Comparison of ENCODE assay signal across 12 mouse cellular contexts in the genomic region with DNA sequence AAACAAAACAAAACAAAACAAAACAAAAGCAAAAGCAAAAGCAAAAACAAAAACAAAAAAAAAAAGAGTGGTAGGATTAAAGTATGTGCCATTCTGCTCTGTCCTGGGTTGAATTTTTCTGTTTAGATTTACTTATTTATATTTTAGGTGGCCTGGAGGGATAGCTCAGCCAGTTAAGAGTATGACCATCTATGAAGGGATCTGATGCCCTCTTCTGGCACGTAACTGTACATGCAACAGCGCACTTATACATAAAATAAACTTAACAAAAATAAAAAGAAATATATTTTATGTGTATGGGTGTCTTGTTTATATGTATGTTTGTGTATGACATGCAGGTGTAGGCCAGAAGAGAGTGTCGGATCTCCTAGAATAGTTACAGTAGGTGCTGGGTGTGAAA. TPM values are rescaled to one million over a fixed set of nuclear protein-coding genes. Genes with fewer than 3 reads are reported as not detected.
A peak's percentile ranks its signal among the peaks of the same experiment; 100 is the strongest.
DNase-seq lines count a peak whose midpoint lies in the region; ATAC-seq and TF ChIP-seq lines count a peak whose summit lies in the region.
"Had no signal": no experiment of that assay in that cellular context is flagged by ENCODE, and none has a peak within 500 bp of the region (broad histone marks: within the 10 kb centered on the region; RNA-seq: fewer than 3 reads in every experiment).

No protein-coding gene starts in this region.

- H3K4me3 ChIP-seq in forebrain, postnatal 0 days (ENCODE audit: low read depth, low read length), result no peak overlapping the region
- H3K4me3 ChIP-seq in forebrain, embryonic 13.5 days, result no peak overlapping the region
- H3K4me3 ChIP-seq in lung, embryonic 14.5 days (ENCODE audit: low read depth, low read length), result no peak overlapping the region
- H3K4me3 ChIP-seq in forebrain, embryonic 12.5 days (replicated peaks), result no peak overlapping the region
- H3K4me3 ChIP-seq: erythroblast, embryonic 14.5 days; hindbrain, embryonic 15.5 days had no signal

- no peaks in the 10 kb centered on the region for H3K4me1 ChIP-seq in forebrain, postnatal 0 days (ENCODE audit: insufficient read depth)
- no peaks in the 10 kb centered on the region for H3K4me1 ChIP-seq in forebrain, embryonic 13.5 days
- H3K4me1 ChIP-seq in lung, embryonic 14.5 days (ENCODE audit: insufficient read depth), result no peaks in the 10 kb centered on the region
- H3K4me1 ChIP-seq in forebrain, embryonic 12.5 days, result no peaks in the 10 kb centered on the region
- H3K4me1 ChIP-seq: hindbrain, embryonic 15.5 days had no signal

- WGBS in forebrain, postnatal 0 days, result 61% methylated on average over 3 of the region's 3 CpGs
- WGBS in forebrain, embryonic 13.5 days, result 65% methylated on average over 3 of the region's 3 CpGs
- 60% methylated on average over 3 of the region's 3 CpGs for WGBS in lung, embryonic 14.5 days
- WGBS in forebrain, embryonic 12.5 days, result 61% methylated on average over 3 of the region's 3 CpGs

- peak; percentile 34 for DNase-seq in forebrain, postnatal 0 days
- peak; percentile 72 for DNase-seq in lung, embryonic 14.5 days
- no peak for DNase-seq in lung, postnatal 14 days
- peak; percentile 81 for DNase-seq in naive thymus-derived CD4-positive, alpha-beta T cell, adult 2 months (ENCODE audit: low read depth)
- no peak for DNase-seq in cerebellum, adult 9-11 months
- DNase-seq: lung, adult 2 months had no signal

- no peaks in the 10 kb centered on the region for H3K36me3 ChIP-seq in forebrain, postnatal 0 days (ENCODE audit: insufficient read depth)
- no peaks in the 10 kb centered on the region for H3K36me3 ChIP-seq in forebrain, embryonic 13.5 days (ENCODE audit: poor library complexity, severe bottlenecking)
- no peaks in the 10 kb centered on the region for H3K36me3 ChIP-seq in lung, embryonic 14.5 days (ENCODE audit: insufficient read depth)
- no peaks in the 10 kb centered on the region for H3K36me3 ChIP-seq in forebrain, embryonic 12.5 days (replicated peaks)
- H3K36me3 ChIP-seq: G1E; hindbrain, embryonic 15.5 days had no signal

- no peak for ATAC-seq in forebrain, postnatal 0 days
- ATAC-seq in forebrain, embryonic 13.5 days, result no peak
- ATAC-seq in lung, embryonic 14.5 days (ENCODE audit: insufficient read depth), result no peak
- ATAC-seq in activated CD4-positive, CD25-positive, alpha-beta regulatory T cell, adult 4 months, result peak; percentile 59
- no peak for ATAC-seq in forebrain, embryonic 12.5 days (ENCODE audit: low FRiP score)

- H3K9ac ChIP-seq in forebrain, postnatal 0 days, result no peak overlapping the region
- no peak overlapping the region for H3K9ac ChIP-seq in forebrain, embryonic 13.5 days
- no peak overlapping the region for H3K9ac ChIP-seq in lung, embryonic 14.5 days
- no peak overlapping the region for H3K9ac ChIP-seq in forebrain, embryonic 12.5 days
- H3K9ac ChIP-seq: hindbrain, embryonic 15.5 days had no signal

- H3K27me3 ChIP-seq in forebrain, postnatal 0 days (ENCODE audit: insufficient read depth, low read length), result no peaks in the 10 kb centered on the region
- no peaks in the 10 kb centered on the region for H3K27me3 ChIP-seq in forebrain, embryonic 13.5 days
- H3K27me3 ChIP-seq in lung, embryonic 14.5 days (ENCODE audit: insufficient read depth, low read length), result no peaks in the 10 kb centered on the region
- peaks cover 7% of the 10 kb centered on the region; the same call in 1 of the 2 replicates for H3K27me3 ChIP-seq in forebrain, embryonic 12.5 days
- H3K27me3 ChIP-seq: hindbrain, embryonic 15.5 days had no signal

- no peaks in the 10 kb centered on the region for H3K9me3 ChIP-seq in forebrain, postnatal 0 days (ENCODE audit: low read length)
- no peaks in the 10 kb centered on the region for H3K9me3 ChIP-seq in forebrain, embryonic 13.5 days (replicated peaks)
- H3K9me3 ChIP-seq in lung, embryonic 14.5 days (ENCODE audit: low read depth, low read length), result no peaks in the 10 kb centered on the region
- no peaks in the 10 kb centered on the region for H3K9me3 ChIP-seq in forebrain, embryonic 12.5 days
- H3K9me3 ChIP-seq: G1E; hindbrain, embryonic 15.5 days had no signal

- no peak overlapping the region for H3K27ac ChIP-seq in forebrain, postnatal 0 days (ENCODE audit: low read depth, low read length)
- H3K27ac ChIP-seq in forebrain, embryonic 13.5 days, result no peak overlapping the region
- H3K27ac ChIP-seq in lung, embryonic 14.5 days (ENCODE audit: low read depth), result no peak overlapping the region
- no peak overlapping the region for H3K27ac ChIP-seq in forebrain, embryonic 12.5 days
- H3K27ac ChIP-seq: hindbrain, embryonic 15.5 days had no signal

- H3K4me2 ChIP-seq in forebrain, postnatal 0 days (ENCODE audit: low read depth), result no peak overlapping the region
- H3K4me2 ChIP-seq in forebrain, embryonic 13.5 days, result no peak overlapping the region
- no peak overlapping the region for H3K4me2 ChIP-seq in lung, embryonic 14.5 days
- H3K4me2 ChIP-seq in forebrain, embryonic 12.5 days, result no peak overlapping the region
- H3K4me2 ChIP-seq: hindbrain, embryonic 15.5 days had no signal

- peak; percentile 60 for TF ChIP-seq CTCF in forebrain, postnatal 0 days (IDR thresholded peaks at IDR 0.05; ENCODE audit: low read depth)
- TF ChIP-seq CTCF in lung, embryonic 14.5 days (IDR thresholded peaks at IDR 0.05; ENCODE audit: low read depth), result peak; percentile 56

RNA-seq across cellular contexts. Expression of a gene that starts 8.0 kb away (rescaled TPM):
- total RNA-seq in forebrain, postnatal 0 days (2014; rRNA removed), result not detected in 2 replicates
- polyA plus RNA-seq in forebrain, postnatal 0 days (2015; fragmentation: Nextera tagmentation; extraction: Ambion mirVana), result not detected in 2 replicates
- polyA plus RNA-seq in forebrain, embryonic 13.5 days (2015; fragmentation: Nextera tagmentation; extraction: Ambion mirVana), result not detected in 2 replicates
- polyA plus RNA-seq in lung, embryonic 14.5 days (2014; fragmentation: Nextera tagmentation; extraction: Ambion mirVana), result 0.07 TPM in 1 of 2 replicates, not detected in the other
- polyA plus RNA-seq in activated CD4-positive, CD25-positive, alpha-beta regulatory T cell, adult 4 months (2017; shearing (Covaris generic)), result 10 to 100 TPM; 68.7 to 79.5 TPM
- not detected in 2 replicates for polyA plus RNA-seq in forebrain, embryonic 12.5 days (2016; fragmentation: Nextera tagmentation; extraction: Ambion mirVana)
- polyA plus RNA-seq: hindbrain, embryonic 15.5 days had no signal

RNA-seq across cellular contexts. Expression of a gene that starts 20.6 kb away (rescaled TPM):
- total RNA-seq in forebrain, postnatal 0 days (2014; rRNA removed), result 0.54 and 2.0 TPM in 2 replicates
- polyA plus RNA-seq in forebrain, postnatal 0 days (2015; fragmentation: Nextera tagmentation; extraction: Ambion mirVana), result 0.47 and 0.70 TPM in 2 replicates
- polyA plus RNA-seq in forebrain, embryonic 13.5 days (2015; fragmentation: Nextera tagmentation; extraction: Ambion mirVana), result 0.17 and 0.35 TPM in 2 replicates
- 0.72 and 0.87 TPM in 2 replicates for polyA plus RNA-seq in lung, embryonic 14.5 days (2014; fragmentation: Nextera tagmentation; extraction: Ambion mirVana)
- polyA plus RNA-seq in activated CD4-positive, CD25-positive, alpha-beta regulatory T cell, adult 4 months (2017; shearing (Covaris generic)), result under 1 TPM in 1 of 2 experiments, not detected in 1; 0.68 TPM
- 0.22 and 0.32 TPM in 2 replicates for polyA plus RNA-seq in forebrain, embryonic 12.5 days (2016; fragmentation: Nextera tagmentation; extraction: Ambion mirVana)
- polyA plus RNA-seq: G1E had no signal

RNA-seq across cellular contexts. Expression of a gene that starts 28.6 kb away (rescaled TPM):
- 0.52 and 0.62 TPM in 2 replicates for total RNA-seq in forebrain, postnatal 0 days (2014; rRNA removed)
- 0.20 and 0.54 TPM in 2 replicates for polyA plus RNA-seq in forebrain, postnatal 0 days (2015; fragmentation: Nextera tagmentation; extraction: Ambion mirVana)
- polyA plus RNA-seq in forebrain, embryonic 13.5 days (2015; fragmentation: Nextera tagmentation; extraction: Ambion mirVana), result 0.26 and 0.32 TPM in 2 replicates
- 0.93 and 1.0 TPM in 2 replicates for polyA plus RNA-seq in lung, embryonic 14.5 days (2014; fragmentation: Nextera tagmentation; extraction: Ambion mirVana)
- 100 to 1,000 TPM; 123 to 158 TPM for polyA plus RNA-seq in activated CD4-positive, CD25-positive, alpha-beta regulatory T cell, adult 4 months (2017; shearing (Covaris generic))
- polyA plus RNA-seq in forebrain, embryonic 12.5 days (2016; fragmentation: Nextera tagmentation; extraction: Ambion mirVana), result 0.41 and 0.77 TPM in 2 replicates

RNA-seq across cellular contexts. Expression of a gene that starts 42.7 kb away (rescaled TPM):
- 38.2 and 55.4 TPM in 2 replicates for total RNA-seq in forebrain, postnatal 0 days (2014; rRNA removed)
- polyA plus RNA-seq in forebrain, postnatal 0 days (2015; fragmentation: Nextera tagmentation; extraction: Ambion mirVana), result 35.4 and 42.0 TPM in 2 replicates
- 26.6 and 27.7 TPM in 2 replicates for polyA plus RNA-seq in forebrain, embryonic 13.5 days (2015; fragmentation: Nextera tagmentation; extraction: Ambion mirVana)
- polyA plus RNA-seq in lung, embryonic 14.5 days (2014; fragmentation: Nextera tagmentation; extraction: Ambion mirVana), result 41.8 and 48.1 TPM in 2 replicates
- polyA plus RNA-seq in activated CD4-positive, CD25-positive, alpha-beta regulatory T cell, adult 4 months (2017; shearing (Covaris generic)), result 10 to 100 TPM; 11.9 TPM
- 40.3 and 44.3 TPM in 2 replicates for polyA plus RNA-seq in forebrain, embryonic 12.5 days (2016; fragmentation: Nextera tagmentation; extraction: Ambion mirVana)

Comparison
In these comparisons a context has a peak if more than half of its experiments do, and no peak if none do; other contexts are left out.
1. DNase-seq: peak in forebrain, postnatal 0 days (single experiment), lung, embryonic 14.5 days (single experiment) and naive thymus-derived CD4-positive, alpha-beta T cell, adult 2 months (single experiment); none in lung, postnatal 14 days (single experiment) and cerebellum, adult 9-11 months (single experiment).
2. RNA of a gene that starts 8.0 kb away (polyA plus RNA-seq): 68.7 to 79.5 TPM in activated CD4-positive, CD25-positive, alpha-beta regulatory T cell, adult 4 months; 0.07 TPM in lung, embryonic 14.5 days, not detected in forebrain, postnatal 0 days, not detected in forebrain, embryonic 13.5 days and not detected in forebrain, embryonic 12.5 days; every median in the first group is over 10 times any median in the second.
3. RNA of a gene that starts 28.6 kb away (polyA plus RNA-seq): 123 to 158 TPM in activated CD4-positive, CD25-positive, alpha-beta regulatory T cell, adult 4 months; 0.93 to 1.0 TPM in lung, embryonic 14.5 days, 0.41 to 0.77 TPM in forebrain, embryonic 12.5 days, 0.20 to 0.54 TPM in forebrain, postnatal 0 days and 0.26 to 0.32 TPM in forebrain, embryonic 13.5 days; every median in the first group is over 10 times any median in the second.